Mouse (Mus musculus): ENCODE measurements around the gene Krt13. TPM values are rescaled to one million over a fixed set of nuclear protein-coding genes. Genes with fewer than 3 reads are reported as not detected.

Gene Krt13
- polyA plus RNA-seq, 1 experiment: 4.1 TPM

DNA sequence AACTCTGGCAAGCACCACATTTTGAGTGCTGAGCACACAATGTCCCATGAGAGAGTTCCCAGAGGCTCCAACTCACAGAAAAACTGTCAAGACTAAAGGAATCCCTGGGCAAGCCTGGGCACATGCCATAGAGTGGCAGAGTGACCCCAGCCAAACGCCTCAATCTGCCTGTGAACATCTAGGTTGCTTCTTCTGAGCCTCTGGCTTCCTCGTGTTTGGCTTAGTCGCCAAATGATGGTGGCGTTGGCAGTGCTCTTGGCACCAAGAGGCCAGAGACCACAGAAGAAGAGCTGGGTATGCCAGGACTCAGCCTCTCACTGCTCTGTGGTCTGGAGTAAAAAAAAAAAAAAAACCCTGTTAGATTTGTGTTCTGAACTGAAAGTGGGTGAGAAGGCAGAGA lies 21.0 kb downstream of the Krt13 start:
- no peak overlapping the region for H3K4me3 ChIP-seq (replicated peaks; ENCODE audit: control insufficient read depth, low read depth, low read length)
- 71% methylated on average over 4 of the region's 4 CpGs for WGBS
- TF ChIP-seq CTCF (IDR thresholded peaks at IDR 0.05; ENCODE audit: control insufficient read depth, insufficient read depth, low read length) (no peak), POLR2A (IDR thresholded peaks at IDR 0.05; ENCODE audit: borderline replicate concordance, control insufficient read depth, low read depth, low read length) (no peak)
- no peak overlapping the region for H3K27ac ChIP-seq (ENCODE audit: control insufficient read depth, insufficient read depth, low read depth, low read length, poor library complexity)
- no peaks in the 10 kb centered on the region for H3K4me1 ChIP-seq (ENCODE audit: control insufficient read depth, insufficient read depth, low read length)

DNA sequence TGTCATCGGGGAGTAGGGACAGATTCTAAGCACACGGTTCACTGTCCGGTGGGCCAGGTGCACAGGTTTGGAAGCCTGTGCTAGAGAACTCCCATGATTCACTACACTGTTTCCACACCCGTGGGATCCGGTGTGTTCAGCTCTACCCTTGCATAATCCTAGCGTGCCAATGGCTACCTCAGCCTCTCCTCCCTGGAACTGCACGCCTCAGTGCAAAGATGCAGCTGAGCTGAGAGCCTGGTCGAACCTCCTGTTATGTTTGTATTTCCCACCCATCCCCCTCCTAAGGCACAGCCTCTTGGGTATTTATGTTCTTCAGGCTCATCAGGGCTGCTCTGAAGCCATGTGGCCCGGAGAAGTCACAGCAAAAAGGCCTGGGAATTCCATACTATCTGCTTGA lies 23.5 kb downstream of the Krt13 start:
- no peaks in the 10 kb centered on the region for H3K4me1 ChIP-seq (ENCODE audit: control insufficient read depth, insufficient read depth, low read length)

DNA sequence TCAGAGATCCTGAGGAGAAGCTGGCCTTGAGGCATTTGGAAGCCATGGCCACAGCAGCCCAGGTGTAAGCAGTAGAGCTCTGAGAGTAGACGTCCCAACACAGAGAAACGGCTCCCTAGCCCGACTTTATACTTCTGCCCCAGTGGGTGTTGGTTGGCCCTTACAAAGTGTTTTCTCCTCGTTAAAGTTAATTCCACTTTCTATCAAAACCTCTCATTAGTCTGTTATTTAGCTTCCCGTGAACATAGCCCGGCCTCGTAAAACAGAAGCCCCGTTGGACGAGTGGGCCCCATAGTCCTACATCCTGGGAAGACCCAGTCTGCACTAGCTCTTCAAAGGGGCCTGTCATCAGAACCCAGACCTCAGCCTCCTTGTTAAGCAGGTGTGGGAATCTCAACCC lies 25.2 kb downstream of the Krt13 start, which contains the start of gene Krt35:
Gene Krt35, minus strand, starts transcription at position 101 of the 400 bp plus-strand sequence.
- no peak within 1 kb of the TSS for H3K4me3 ChIP-seq (replicated peaks; ENCODE audit: control insufficient read depth, low read depth, low read length)
- no peaks in the 10 kb centered on the region for H3K4me1 ChIP-seq (ENCODE audit: control insufficient read depth, insufficient read depth, low read length)
- TF ChIP-seq POLR2A (IDR thresholded peaks at IDR 0.05; ENCODE audit: borderline replicate concordance, control insufficient read depth, low read depth, low read length) (no peak), CTCF (IDR thresholded peaks at IDR 0.05; ENCODE audit: control insufficient read depth, insufficient read depth, low read length) (no peak)
- 84% methylated on average over 9 of the region's 9 CpGs for WGBS
- no peak within 1 kb of the TSS for H3K27ac ChIP-seq (ENCODE audit: control insufficient read depth, insufficient read depth, low read depth, low read length, poor library complexity)

More for the DNA sequence above, 23.5 kb downstream of the Krt13 start:
- 70% methylated on average over 9 of the region's 9 CpGs for WGBS
- no peak for TF ChIP-seq POLR2A (IDR thresholded peaks at IDR 0.05; ENCODE audit: borderline replicate concordance, control insufficient read depth, low read depth, low read length)
- TF ChIP-seq CTCF (IDR thresholded peaks at IDR 0.05; ENCODE audit: control insufficient read depth, insufficient read depth, low read length): no peak
- no peak overlapping the region for H3K27ac ChIP-seq (ENCODE audit: control insufficient read depth, insufficient read depth, low read depth, low read length, poor library complexity)
- H3K4me3 ChIP-seq (replicated peaks; ENCODE audit: control insufficient read depth, low read depth, low read length): no peak overlapping the region

DNA sequence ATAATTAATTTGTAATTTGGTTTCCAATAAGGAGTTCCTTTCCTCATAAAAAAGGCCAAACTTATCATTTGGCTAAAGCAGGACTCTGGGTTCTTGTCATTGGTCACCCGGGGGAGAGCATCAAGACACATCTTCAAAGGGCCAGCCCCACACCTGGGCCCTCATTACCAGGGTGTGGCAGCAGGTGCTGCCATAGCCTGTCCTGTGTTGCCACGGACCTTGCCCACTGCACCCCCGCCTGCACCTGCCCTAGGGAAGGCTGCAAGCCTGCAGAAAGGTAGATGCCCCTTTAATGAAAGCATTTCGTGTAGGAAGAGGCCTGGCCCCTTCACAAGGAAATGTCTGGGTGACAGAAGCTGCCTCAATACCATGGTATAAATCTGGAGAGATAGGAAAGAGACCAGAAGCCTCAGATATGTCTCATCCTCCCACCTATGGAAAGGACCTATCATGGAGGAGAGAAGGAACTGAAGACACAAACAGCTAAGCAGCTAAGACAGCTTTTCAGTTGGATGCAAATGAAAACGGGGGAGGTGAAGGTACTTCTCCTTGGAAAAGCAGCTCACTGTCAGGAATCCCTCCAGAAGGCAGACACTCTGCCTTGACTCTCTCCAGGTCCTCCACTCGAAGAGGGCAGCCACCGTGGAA lies 32.9 kb downstream of the Krt13 start:
- WGBS: 64% methylated on average over 7 of the region's 7 CpGs

GRCm38 (mm10) chr11:100087861-100088260 lies 33.5 kb downstream of the Krt13 start, which contains the start of gene Krt32:
Krt32 (minus strand) TSS chr11:100088226.
- no peak within 1 kb of the TSS for H3K4me3 ChIP-seq (replicated peaks; ENCODE audit: control insufficient read depth, low read depth, low read length)
- H3K4me1 ChIP-seq (ENCODE audit: control insufficient read depth, insufficient read depth, low read length): no peaks in the 10 kb centered on the region
- WGBS: 83% methylated on average over 10 of the region's 10 CpGs
- no peak within 1 kb of the TSS for H3K27ac ChIP-seq (ENCODE audit: control insufficient read depth, insufficient read depth, low read depth, low read length, poor library complexity)
- no peak for TF ChIP-seq POLR2A (IDR thresholded peaks at IDR 0.05; ENCODE audit: borderline replicate concordance, control insufficient read depth, low read depth, low read length)
- no peak for TF ChIP-seq CTCF (IDR thresholded peaks at IDR 0.05; ENCODE audit: control insufficient read depth, insufficient read depth, low read length)

More for the DNA sequence above, 32.9 kb downstream of the Krt13 start:
- Histone ChIP-seq H3K4me1 (ENCODE audit: control insufficient read depth, insufficient read depth, low read length) (no peaks in the 10 kb centered on the region), H3K27ac (ENCODE audit: control insufficient read depth, insufficient read depth, low read depth, low read length, poor library complexity) (no peak overlapping the region), H3K4me3 (replicated peaks; ENCODE audit: control insufficient read depth, low read depth, low read length) (no peak overlapping the region)
- no peak for TF ChIP-seq POLR2A (IDR thresholded peaks at IDR 0.05; ENCODE audit: borderline replicate concordance, control insufficient read depth, low read depth, low read length)

GRCm38 (mm10) chr11:100073873-100074272 lies 47.5 kb downstream of the Krt13 start:
- no peak overlapping the region for H3K4me3 ChIP-seq (replicated peaks; ENCODE audit: control insufficient read depth, low read depth, low read length)
- no peak for TF ChIP-seq CTCF (IDR thresholded peaks at IDR 0.05; ENCODE audit: control insufficient read depth, insufficient read depth, low read length)
- TF ChIP-seq POLR2A (IDR thresholded peaks at IDR 0.05; ENCODE audit: borderline replicate concordance, control insufficient read depth, low read depth, low read length): no peak
- 34% methylated on average over 1 of the region's 1 CpGs for WGBS
- H3K4me1 ChIP-seq (ENCODE audit: control insufficient read depth, insufficient read depth, low read length): no peaks in the 10 kb centered on the region
- no peak overlapping the region for H3K27ac ChIP-seq (ENCODE audit: control insufficient read depth, insufficient read depth, low read depth, low read length, poor library complexity)

Other genes with a start within 250 kb of the Krt13 start
- gene Krtap9-1, start 248.2 kb downstream of the Krt13 start, polyA plus RNA-seq (2011; ENCODE audit: insufficient read depth, insufficient read length, low replicate concordance, missing spikeins): not detected in 2 replicates
- gene Gm11567, start 242.4 kb downstream of the Krt13 start, polyA plus RNA-seq (2011; ENCODE audit: insufficient read depth, insufficient read length, low replicate concordance, missing spikeins): not detected in 2 replicates
- not detected in 2 replicates for gene Krtap31-1, start 213.6 kb downstream of the Krt13 start, polyA plus RNA-seq (2011; ENCODE audit: insufficient read depth, insufficient read length, low replicate concordance, missing spikeins)
- not detected in 2 replicates for gene Gm11565, start 206.8 kb downstream of the Krt13 start, polyA plus RNA-seq (2011; ENCODE audit: insufficient read depth, insufficient read length, low replicate concordance, missing spikeins)
- not detected in 2 replicates for gene Krtap31-2, start 185.3 kb downstream of the Krt13 start, polyA plus RNA-seq (2011; ENCODE audit: insufficient read depth, insufficient read length, low replicate concordance, missing spikeins)
- gene Krtap9-5, start 173.1 kb downstream of the Krt13 start, polyA plus RNA-seq (2011; ENCODE audit: insufficient read depth, insufficient read length, low replicate concordance, missing spikeins): not detected in 2 replicates
- not detected in 2 replicates for gene Krtap29-1, start 142.5 kb downstream of the Krt13 start, polyA plus RNA-seq (2011; ENCODE audit: insufficient read depth, insufficient read length, low replicate concordance, missing spikeins)
- gene Krtap16-1, start 135.0 kb downstream of the Krt13 start, polyA plus RNA-seq (2011; ENCODE audit: insufficient read depth, insufficient read length, low replicate concordance, missing spikeins): not detected in 2 replicates
- not detected in 2 replicates for gene Krtap17-1, start 127.6 kb downstream of the Krt13 start, polyA plus RNA-seq (2011; ENCODE audit: insufficient read depth, insufficient read length, low replicate concordance, missing spikeins)
- gene Krt33a, start 105.4 kb downstream of the Krt13 start, polyA plus RNA-seq (2011; ENCODE audit: insufficient read depth, insufficient read length, low replicate concordance, missing spikeins): not detected in 2 replicates
- gene Krt33b, start 91.7 kb downstream of the Krt13 start, polyA plus RNA-seq (2011; ENCODE audit: insufficient read depth, insufficient read length, low replicate concordance, missing spikeins): not detected in 2 replicates
- not detected in 2 replicates for gene Krt34, start 80.0 kb downstream of the Krt13 start, polyA plus RNA-seq (2011; ENCODE audit: insufficient read depth, insufficient read length, low replicate concordance, missing spikeins)
- not detected in 2 replicates for gene Krt31, start 71.0 kb downstream of the Krt13 start, polyA plus RNA-seq (2011; ENCODE audit: insufficient read depth, insufficient read length, low replicate concordance, missing spikeins)
- gene Krt32, start 33.3 kb downstream of the Krt13 start, polyA plus RNA-seq (2011; ENCODE audit: insufficient read depth, insufficient read length, low replicate concordance, missing spikeins): not detected in 2 replicates
- not detected in 2 replicates for gene Krt35, start 25.3 kb downstream of the Krt13 start, polyA plus RNA-seq (2011; ENCODE audit: insufficient read depth, insufficient read length, low replicate concordance, missing spikeins)
- gene Krt36, start 15.9 kb downstream of the Krt13 start, polyA plus RNA-seq (2011; ENCODE audit: insufficient read depth, insufficient read length, low replicate concordance, missing spikeins): not detected in 2 replicates
- not detected in 2 replicates for gene Krt15, start 14.4 kb upstream of the Krt13 start, polyA plus RNA-seq (2011; ENCODE audit: insufficient read depth, insufficient read length, low replicate concordance, missing spikeins)
- gene Krt19, start 27.1 kb upstream of the Krt13 start, polyA plus RNA-seq (2011; ENCODE audit: insufficient read depth, insufficient read length, low replicate concordance, missing spikeins): not detected in 2 replicates
- gene Krt9, start 71.7 kb upstream of the Krt13 start, polyA plus RNA-seq (2011; ENCODE audit: insufficient read depth, insufficient read length, low replicate concordance, missing spikeins): not detected in 2 replicates
- not detected in 2 replicates for gene Krt14, start 86.0 kb upstream of the Krt13 start, polyA plus RNA-seq (2011; ENCODE audit: insufficient read depth, insufficient read length, low replicate concordance, missing spikeins)
- not detected in 2 replicates for gene Krt16, start 127.3 kb upstream of the Krt13 start, polyA plus RNA-seq (2011; ENCODE audit: insufficient read depth, insufficient read length, low replicate concordance, missing spikeins)
- gene Krt17, start 139.5 kb upstream of the Krt13 start, polyA plus RNA-seq (2011; ENCODE audit: insufficient read depth, insufficient read length, low replicate concordance, missing spikeins): 2.1 TPM in 1 of 2 replicates, not detected in the other
- gene Krt42, start 148.3 kb upstream of the Krt13 start, polyA plus RNA-seq (2011; ENCODE audit: insufficient read depth, insufficient read length, low replicate concordance, missing spikeins): 2.1 TPM in 1 of 2 replicates, not detected in the other
- 807 and 1,107 TPM in 2 replicates for gene Eif1, start 198.3 kb upstream of the Krt13 start, polyA plus RNA-seq (2011; ENCODE audit: insufficient read depth, insufficient read length, low replicate concordance, missing spikeins)
- not detected in 2 replicates for gene Gast, start 212.8 kb upstream of the Krt13 start, polyA plus RNA-seq (2011; ENCODE audit: insufficient read depth, insufficient read length, low replicate concordance, missing spikeins)
- 1.1 and 11.9 TPM in 2 replicates for gene Hap1, start 234.6 kb upstream of the Krt13 start, polyA plus RNA-seq (2011; ENCODE audit: insufficient read depth, insufficient read length, low replicate concordance, missing spikeins)